In genomic region chr1:168355985-168356556, GRCm38 (mm10) we compare ENCODE assay signal across 11 mouse cellular contexts.
DNase-seq lines count a peak whose midpoint lies in the region; ATAC-seq lines count a peak whose summit lies in the region.
"Had no signal": no experiment of that assay in that cellular context is flagged by ENCODE, and none has a peak within 500 bp of the region (broad histone marks: within the 10 kb centered on the region; RNA-seq: fewer than 3 reads in every experiment).

No protein-coding gene starts in this region.

- no peaks in the 10 kb centered on the region for H3K27me3 ChIP-seq in kidney, embryonic 16.5 days (ENCODE audit: insufficient read depth, low read length)
- no peaks in the 10 kb centered on the region for H3K27me3 ChIP-seq in forebrain, embryonic 12.5 days
- no peaks in the 10 kb centered on the region for H3K27me3 ChIP-seq in limb, embryonic 11.5 days (ENCODE audit: control insufficient read depth, insufficient read depth, low read length)
- no peaks in the 10 kb centered on the region for H3K27me3 ChIP-seq in neural tube, embryonic 15.5 days (replicated peaks)
- H3K27me3 ChIP-seq: liver, embryonic 13.5 days; Patski had no signal

- no peak overlapping the region for H3K4me2 ChIP-seq in kidney, embryonic 16.5 days (replicated peaks; ENCODE audit: low read depth, low read length)
- H3K4me2 ChIP-seq in forebrain, embryonic 12.5 days, result peak overlapping the region; percentile 53
- H3K4me2 ChIP-seq in limb, embryonic 11.5 days (ENCODE audit: low read depth, severe bottlenecking), result no peak overlapping the region
- H3K4me2 ChIP-seq in neural tube, embryonic 15.5 days, result no peak overlapping the region

- DNase-seq in kidney, postnatal 14 days, result no peak
- DNase-seq in limb, embryonic 11.5 days (ENCODE audit: low spot score), result no peak
- DNase-seq in right cerebral cortex, postnatal 14 days, result no peak
- DNase-seq in natural killer cell, adult 2 months (ENCODE audit: low spot score in 2 of 2), result no peak
- DNase-seq in adrenal gland, postnatal 36 days, result no peak
- DNase-seq: heart, adult 18-20 months; liver, embryonic 13.5 days had no signal

- H3K36me3 ChIP-seq in kidney, embryonic 16.5 days (ENCODE audit: insufficient read depth, low read length), result peaks cover 17% of the 10 kb centered on the region; the same call in 1 of the 2 replicates
- H3K36me3 ChIP-seq in forebrain, embryonic 12.5 days (replicated peaks), result no peaks in the 10 kb centered on the region
- H3K36me3 ChIP-seq in limb, embryonic 11.5 days (ENCODE audit: control insufficient read depth, insufficient read depth, low read length), result no peaks in the 10 kb centered on the region
- no peaks in the 10 kb centered on the region for H3K36me3 ChIP-seq in neural tube, embryonic 15.5 days
- H3K36me3 ChIP-seq: liver, embryonic 13.5 days had no signal

- H3K9ac ChIP-seq in kidney, embryonic 16.5 days (replicated peaks; ENCODE audit: low read length), result no peak overlapping the region
- H3K9ac ChIP-seq in forebrain, embryonic 12.5 days, result peak overlapping the region; percentile 49; the same call in 1 of the 2 replicates
- H3K9ac ChIP-seq in limb, embryonic 11.5 days (ENCODE audit: low read length), result no peak overlapping the region
- H3K9ac ChIP-seq in neural tube, embryonic 15.5 days (replicated peaks), result no peak overlapping the region
- H3K9ac ChIP-seq: liver, embryonic 13.5 days had no signal

- peaks cover 83% of the 10 kb centered on the region for H3K4me1 ChIP-seq in kidney, embryonic 16.5 days (ENCODE audit: insufficient read depth, low read length)
- H3K4me1 ChIP-seq in forebrain, embryonic 12.5 days, result peaks cover 95% of the 10 kb centered on the region
- H3K4me1 ChIP-seq in limb, embryonic 11.5 days (ENCODE audit: control insufficient read depth, insufficient read depth, low read length), result peaks cover 43% of the 10 kb centered on the region
- peaks cover 62% of the 10 kb centered on the region for H3K4me1 ChIP-seq in neural tube, embryonic 15.5 days

- peak overlapping the region; percentile 66 for H3K27ac ChIP-seq in kidney, embryonic 16.5 days (ENCODE audit: low read length)
- H3K27ac ChIP-seq in forebrain, embryonic 12.5 days, result peak overlapping the region; percentile 95
- no peak overlapping the region; the same call in 1 of the 2 replicates for H3K27ac ChIP-seq in limb, embryonic 11.5 days (replicated peaks; ENCODE audit: low read depth, low read length)
- H3K27ac ChIP-seq in neural tube, embryonic 15.5 days (replicated peaks), result 0 out of 2 replicates have a peak overlapping the region, but pooled peaks have one; percentile 54
- H3K27ac ChIP-seq: liver, embryonic 13.5 days had no signal

- H3K4me3 ChIP-seq in kidney, embryonic 16.5 days (ENCODE audit: low read length), result no peak overlapping the region
- H3K4me3 ChIP-seq in forebrain, embryonic 12.5 days (replicated peaks), result no peak overlapping the region
- H3K4me3 ChIP-seq in limb, embryonic 11.5 days (ENCODE audit: low read depth, low read length), result no peak overlapping the region
- H3K4me3 ChIP-seq in neural tube, embryonic 15.5 days (replicated peaks), result no peak overlapping the region
- H3K4me3 ChIP-seq: liver, embryonic 13.5 days had no signal

- no peak for ATAC-seq in kidney, embryonic 16.5 days (ENCODE audit: low FRiP score, low TSS enrichment)
- no peak for ATAC-seq in forebrain, embryonic 12.5 days (ENCODE audit: low FRiP score)
- peak; percentile 52; the same call in 1 of the 2 replicates for ATAC-seq in limb, embryonic 11.5 days (ENCODE audit: insufficient number of reproducible peaks, low FRiP score, low TSS enrichment, low read depth)
- ATAC-seq in neural tube, embryonic 15.5 days (ENCODE audit: low FRiP score), result no peak
- ATAC-seq: Patski had no signal

- WGBS in kidney, embryonic 16.5 days, result 29% methylated on average over 10 of the region's 10 CpGs
- 31% methylated on average over 10 of the region's 10 CpGs for WGBS in forebrain, embryonic 12.5 days
- 30% methylated on average over 10 of the region's 10 CpGs for WGBS in limb, embryonic 11.5 days
- 39% methylated on average over 10 of the region's 10 CpGs for WGBS in neural tube, embryonic 15.5 days

- no peaks in the 10 kb centered on the region for H3K9me3 ChIP-seq in kidney, embryonic 16.5 days (ENCODE audit: low read length)
- H3K9me3 ChIP-seq in forebrain, embryonic 12.5 days, result no peaks in the 10 kb centered on the region
- H3K9me3 ChIP-seq in limb, embryonic 11.5 days (ENCODE audit: control insufficient read depth, low read length), result no peaks in the 10 kb centered on the region
- H3K9me3 ChIP-seq in neural tube, embryonic 15.5 days (replicated peaks), result no peaks in the 10 kb centered on the region
- H3K9me3 ChIP-seq: liver, embryonic 13.5 days had no signal
